Mouse (Mus musculus) brain, embryonic 14.5 days (tissue): ENCODE measurements at regions not wholly inside any gene's neighbourhood (a gene's known extent, or its start where the extent isn't known, plus 50 kb on each side); places are given as distances from the start of the nearest gene placed in this dataset.

Source experiments
- DNase-seq: peaks from one replicate; pipeline ENCODE4 v3.0.0-alpha.2; 2011; ENCODE audit warnings: low read depth
- CTCF ChIP-seq: fragments of 200-500 bp; IDR thresholded peaks from 2 replicates; pipeline ENCODE4 v1.5.1; 2012; ENCODE audit warnings: inconsistent platforms, mild to moderate bottlenecking, moderate library complexity, borderline replicate concordance; ENCODE audit not compliant: insufficient read depth, insufficient read length; ENCODE audit errors: extremely low read depth
- POLR2A ChIP-seq: fragments of 200-500 bp; IDR thresholded peaks from 2 replicates; pipeline ENCODE4 v1.6.1; 2012; ENCODE audit warnings: mild to moderate bottlenecking, inconsistent platforms, borderline replicate concordance; ENCODE audit not compliant: poor library complexity, insufficient read depth, insufficient read length, severe bottlenecking; ENCODE audit errors: extremely low read depth

DNA sequence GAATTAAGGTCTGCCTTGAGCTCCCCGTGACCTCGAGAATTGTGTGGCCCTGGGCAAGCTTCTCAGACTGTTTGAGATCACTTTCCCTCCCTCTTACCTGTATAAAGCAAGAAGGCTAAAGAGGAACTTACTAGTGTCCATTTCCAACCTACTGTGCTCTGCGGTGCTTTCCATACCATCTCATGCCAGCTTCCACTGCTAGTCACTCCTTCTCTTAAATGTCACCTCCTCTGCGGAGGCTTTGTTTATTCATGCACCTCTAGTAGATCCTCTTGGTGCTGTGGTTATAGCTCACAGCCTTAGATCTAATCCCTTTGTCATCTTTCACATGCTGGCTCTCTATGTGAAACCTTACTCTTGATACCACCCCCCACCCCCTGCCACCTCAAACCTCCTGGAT lies 2310.3 kb upstream of the Lrrc6 start:
- DNase-seq = no peak
- TF ChIP-seq POLR2A = no peak
- TF ChIP-seq CTCF = no peak

- DNase-seq = peak; percentile 58
Measured at GRCm38 (mm10) chr15:68810593-68810992, 2309.9 kb upstream of the Lrrc6 start.

GRCm38 (mm10) chr15:68808175-68808574 lies 2307.5 kb upstream of the Lrrc6 start:
- TF ChIP-seq CTCF (no peak), POLR2A (no peak)
- DNase-seq = no peak

More at GRCm38 (mm10) chr15:68810593-68810992, 2309.9 kb upstream of the Lrrc6 start:
- TF ChIP-seq CTCF (no peak), POLR2A (no peak)

DNA sequence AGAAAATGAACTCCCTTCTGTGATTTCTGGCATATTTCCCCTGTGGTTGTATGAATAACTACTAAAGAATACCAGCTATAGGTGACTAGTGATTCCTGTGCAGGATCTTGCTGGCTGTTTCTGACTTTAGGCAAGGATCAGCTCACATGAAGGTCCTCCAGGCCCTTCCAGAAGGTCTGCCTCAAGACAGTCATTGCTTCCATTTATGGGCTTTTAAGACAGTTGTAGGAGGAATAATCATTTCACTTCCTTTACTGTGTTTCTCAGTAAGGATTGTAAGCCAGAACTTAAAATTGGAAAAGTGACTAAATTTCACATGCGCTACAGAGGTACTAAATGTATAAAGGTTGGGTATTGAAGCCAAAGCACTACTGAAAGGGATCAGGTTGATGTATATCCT lies 2303.5 kb upstream of the Lrrc6 start:
- TF ChIP-seq CTCF (no peak), POLR2A (no peak)
- DNase-seq = no peak

DNA sequence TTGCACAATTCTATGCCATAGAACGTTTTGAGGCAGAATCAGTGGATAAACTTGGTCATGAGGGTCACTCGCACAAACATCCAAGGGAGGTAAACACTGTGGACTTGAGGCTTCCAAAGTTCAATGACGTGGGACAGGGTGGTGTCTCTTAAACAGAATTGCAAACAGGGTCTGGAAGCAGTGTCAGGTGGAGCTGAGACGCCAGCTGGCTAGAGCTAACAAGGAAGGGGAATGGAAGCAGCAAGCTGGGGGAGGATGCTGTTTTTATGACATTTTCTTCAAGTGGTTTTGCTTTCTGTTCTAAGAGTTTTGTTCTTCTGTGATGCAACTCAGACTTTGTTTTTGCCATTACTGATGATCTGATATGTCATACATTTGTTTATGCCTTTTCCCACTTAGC lies 2301.1 kb upstream of the Lrrc6 start:
- no peak for DNase-seq
- TF ChIP-seq POLR2A = no peak
- TF ChIP-seq CTCF = no peak

- peak; percentile 20 for DNase-seq
- TF ChIP-seq CTCF (no peak), POLR2A (no peak)
Measured at GRCm38 (mm10) chr15:68797406-68797805, 2296.7 kb upstream of the Lrrc6 start.

- TF ChIP-seq POLR2A (no peak), CTCF (0 out of 2 replicates have a peak, but pooled peaks have one; percentile 2)
- no peak for DNase-seq
Measured at GRCm38 (mm10) chr15:68795239-68795960, 2294.7 kb upstream of the Lrrc6 start.

DNA sequence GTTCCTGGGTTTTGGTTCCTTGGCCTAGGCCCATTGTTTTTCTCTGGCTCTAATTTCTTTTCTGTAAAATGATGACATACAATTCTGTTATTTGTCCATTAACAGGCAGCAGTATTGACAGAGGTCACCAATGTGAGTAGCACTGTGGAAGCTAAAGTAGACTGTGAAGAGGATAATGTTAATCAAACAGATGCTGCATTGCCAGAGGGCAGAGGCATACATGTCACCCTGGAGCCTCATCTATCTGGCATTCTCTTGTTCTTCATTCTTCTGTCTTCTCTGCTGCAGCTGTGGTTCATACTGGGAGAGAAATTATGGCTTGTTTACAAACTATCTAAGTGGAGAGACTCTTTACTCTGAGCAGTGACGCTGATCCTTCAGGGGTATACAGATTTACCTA lies 2259.2 kb upstream of the Lrrc6 start:
- TF ChIP-seq CTCF (no peak), POLR2A (no peak)

GRCm38 (mm10) chr15:68755255-68755654 lies 2254.5 kb upstream of the Lrrc6 start:
- DNase-seq = no peak
- TF ChIP-seq POLR2A (no peak), CTCF (no peak)

More for the DNA sequence above, 2259.2 kb upstream of the Lrrc6 start:
- no peak for DNase-seq

DNA sequence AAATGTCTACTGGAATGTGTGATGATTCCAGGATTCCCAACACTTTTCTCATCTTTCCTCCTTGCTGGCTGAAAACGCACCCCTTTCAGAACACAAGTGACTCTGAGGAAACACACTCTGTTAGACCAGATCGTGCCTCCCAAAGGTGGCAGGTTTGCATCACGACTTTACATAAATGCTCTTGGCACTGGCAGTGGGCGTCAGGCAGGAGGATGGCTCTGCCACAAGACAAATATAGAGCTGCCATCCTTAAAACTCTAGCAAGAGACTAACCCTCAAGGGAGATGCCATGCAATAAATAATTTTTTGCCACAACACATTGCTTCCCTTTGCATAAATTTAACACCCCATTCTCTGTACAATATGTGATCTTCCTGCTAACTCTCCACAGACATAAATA lies 2254.1 kb upstream of the Lrrc6 start:
- peak; percentile 25 for DNase-seq
- TF ChIP-seq POLR2A (no peak), CTCF (no peak)

GRCm38 (mm10) chr15:68739344-68739743 lies 2238.6 kb upstream of the Lrrc6 start:
- DNase-seq = no peak
- TF ChIP-seq POLR2A = no peak

- TF ChIP-seq CTCF (no peak), POLR2A (no peak)
- DNase-seq = peak; percentile 40
Measured at GRCm38 (mm10) chr15:68721250-68721649, 2220.5 kb upstream of the Lrrc6 start.
